Mouse (Mus musculus): ENCODE data around the gene Il21.

DNA sequence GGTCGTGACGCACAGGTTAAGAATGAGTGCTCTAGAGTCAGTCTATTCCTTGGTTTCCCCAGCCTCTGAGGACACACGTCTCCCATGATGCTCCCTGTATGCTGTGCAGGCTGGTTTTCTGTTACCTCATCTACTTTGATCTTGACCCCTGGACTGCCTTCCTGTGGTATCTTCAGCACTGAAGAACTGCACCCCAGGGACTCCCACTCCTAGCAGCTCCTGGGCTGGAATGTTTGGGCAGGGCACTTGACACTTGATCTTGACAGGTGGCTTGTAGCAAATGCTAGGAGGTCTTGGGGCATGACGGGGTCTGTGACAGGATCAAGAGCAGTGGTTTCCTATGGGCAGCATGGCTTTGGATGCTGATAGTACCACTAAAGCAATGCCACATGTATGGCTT, 2.6 kb upstream of the Il21 start:
- TF ChIP-seq CTCF (conservative IDR thresholded peaks at IDR 0.05; ENCODE audit: low read length) (no peak), NANOG (IDR thresholded peaks at IDR 0.05; ENCODE audit: borderline replicate concordance, low read length) (no peak), POU5F1 (IDR thresholded peaks at IDR 0.05; ENCODE audit: borderline replicate concordance, low read length) (no peak)
